Comparison of ENCODE assay signal across 21 mouse cellular contexts in genomic region chr14:61536631-61537264, GRCm38 (mm10). TPM values are rescaled to one million over a fixed set of nuclear protein-coding genes. Genes with fewer than 3 reads are reported as not detected.
DNase-seq lines count a peak whose midpoint lies in the region; ATAC-seq and TF ChIP-seq lines count a peak whose summit lies in the region.
"Had no signal": no experiment of that assay in that cellular context is flagged by ENCODE, and none has a peak within 500 bp of the region (broad histone marks: within the 10 kb centered on the region; RNA-seq: fewer than 3 reads in every experiment).

No protein-coding gene starts in this region.

- intact Hi-C loops in heart, adult 2 months (cut with DNase I): no loop called here
- intact Hi-C loops in heart, postnatal 36 days (cut with DNase I): no loop called here

- no peak for ATAC-seq in embryonic facial prominence, embryonic 11.5 days (replicated peaks; ENCODE audit: insufficient number of reproducible peaks, low FRiP score, low TSS enrichment, low read depth)
- peak; percentile 67 for ATAC-seq in megakaryocyte-erythroid progenitor cell, adult 5-6 weeks (replicated peaks; ENCODE audit: low FRiP score, low TSS enrichment, poor library complexity, severe bottlenecking)
- ATAC-seq: forebrain, embryonic 14.5 days; forebrain, embryonic 16.5 days had no signal

- no peaks in the 10 kb centered on the region for H3K36me3 ChIP-seq in embryonic facial prominence, embryonic 11.5 days (replicated peaks; ENCODE audit: control insufficient read depth, insufficient read depth, low read depth, low read length)
- H3K36me3 ChIP-seq in embryonic facial prominence, embryonic 10.5 days (replicated peaks): peaks cover 26% of the 10 kb centered on the region
- peaks cover 21% of the 10 kb centered on the region for H3K36me3 ChIP-seq in heart, adult 2 months (ENCODE audit: control insufficient read depth, insufficient read depth, low read length)
- peaks cover 23% of the 10 kb centered on the region for H3K36me3 ChIP-seq in forebrain, embryonic 10.5 days (replicated peaks)

- no peak overlapping the region for H3K27ac ChIP-seq in embryonic facial prominence, embryonic 11.5 days (replicated peaks; ENCODE audit: low read depth, low read length)
- H3K27ac ChIP-seq in embryonic facial prominence, embryonic 10.5 days (replicated peaks): no peak overlapping the region
- peak overlapping the region; percentile 52 for H3K27ac ChIP-seq in heart, adult 2 months
- H3K27ac ChIP-seq in forebrain, embryonic 10.5 days: no peak overlapping the region
- H3K27ac ChIP-seq: embryonic facial prominence, embryonic 12.5 days; forebrain, embryonic 12.5 days had no signal

- no peaks in the 10 kb centered on the region for H3K4me1 ChIP-seq in embryonic facial prominence, embryonic 11.5 days (ENCODE audit: control insufficient read depth, insufficient read depth, low read length)
- no peaks in the 10 kb centered on the region for H3K4me1 ChIP-seq in embryonic facial prominence, embryonic 10.5 days
- H3K4me1 ChIP-seq in heart, adult 2 months (ENCODE audit: control insufficient read depth, insufficient read depth, low read length): no peaks in the 10 kb centered on the region; the same call in 1 of the 2 replicates
- no peaks in the 10 kb centered on the region for H3K4me1 ChIP-seq in forebrain, embryonic 10.5 days
- H3K4me1 ChIP-seq: embryonic facial prominence, embryonic 12.5 days; forebrain, embryonic 12.5 days had no signal

- H3K27me3 ChIP-seq in embryonic facial prominence, embryonic 11.5 days (ENCODE audit: control insufficient read depth, insufficient read depth, low read length): no peaks in the 10 kb centered on the region
- H3K27me3 ChIP-seq in embryonic facial prominence, embryonic 10.5 days (replicated peaks; ENCODE audit: low read depth, poor library complexity, severe bottlenecking): no peaks in the 10 kb centered on the region
- H3K27me3 ChIP-seq in heart, adult 2 months (ENCODE audit: control insufficient read depth, insufficient read depth, low read length): no peaks in the 10 kb centered on the region
- H3K27me3 ChIP-seq in forebrain, embryonic 10.5 days (ENCODE audit: poor library complexity, severe bottlenecking): no peaks in the 10 kb centered on the region
- H3K27me3 ChIP-seq: CH12.LX; embryonic facial prominence, embryonic 12.5 days; forebrain, embryonic 12.5 days had no signal

- DNase-seq in embryonic facial prominence, embryonic 11.5 days (ENCODE audit: low spot score): peak; percentile 11
- no peak for DNase-seq in embryonic facial prominence, embryonic 10.5 days (ENCODE audit: low spot score)
- no peak for DNase-seq in heart, adult 2 months
- no peak for DNase-seq in heart, postnatal 36 days
- DNase-seq in forebrain, embryonic 10.5 days (ENCODE audit: extremely low spot score, low spot score): no peak
- DNase-seq: adrenal gland, adult 2 months; adrenal gland, postnatal 10 days; adrenal gland, postnatal 25 days; B cell, adult 2 months; cerebellum, adult 11 months; cerebellum, adult 18-20 months; cerebellum, adult 8-10 months; cerebellum, postnatal 10 days; cerebellum, postnatal 25 days had no signal

- TF ChIP-seq POLR2A in heart, adult 2 months (IDR thresholded peaks at IDR 0.05; ENCODE audit: insufficient read depth, low read depth, low read length): no peak

- no peak for TF ChIP-seq EP300 in heart, adult 2 months (IDR thresholded peaks at IDR 0.05; ENCODE audit: insufficient read depth, low read depth, low read length)

- no peak overlapping the region for H3K9ac ChIP-seq in embryonic facial prominence, embryonic 11.5 days (replicated peaks; ENCODE audit: low read length)
- H3K9ac ChIP-seq in heart, adult 2 months (ENCODE audit: low read depth, low read length): no peak overlapping the region
- H3K9ac ChIP-seq: embryonic facial prominence, embryonic 12.5 days; forebrain, embryonic 12.5 days had no signal

- no peak for TF ChIP-seq CTCF in heart, adult 2 months (IDR thresholded peaks at IDR 0.05)

- no peaks in the 10 kb centered on the region for H3K79me2 ChIP-seq in heart, adult 2 months (replicated peaks; ENCODE audit: control insufficient read depth, insufficient read depth, low read length)

- 80% methylated on average over 5 of the region's 5 CpGs for WGBS in embryonic facial prominence, embryonic 11.5 days
- 86% methylated on average over 5 of the region's 5 CpGs for WGBS in embryonic facial prominence, embryonic 10.5 days
- WGBS in heart, adult 2 months: 62% methylated on average over 5 of the region's 5 CpGs
- 91% methylated on average over 5 of the region's 5 CpGs for WGBS in forebrain, embryonic 10.5 days

- no peak overlapping the region for H3K4me2 ChIP-seq in embryonic facial prominence, embryonic 11.5 days (ENCODE audit: low read depth, low read length)
- H3K4me2 ChIP-seq: embryonic facial prominence, embryonic 12.5 days; forebrain, embryonic 12.5 days had no signal

- no peaks in the 10 kb centered on the region for H3K9me3 ChIP-seq in embryonic facial prominence, embryonic 11.5 days (replicated peaks; ENCODE audit: control insufficient read depth, low read length)
- H3K9me3 ChIP-seq in embryonic facial prominence, embryonic 10.5 days: no peaks in the 10 kb centered on the region
- H3K9me3 ChIP-seq in forebrain, embryonic 10.5 days: no peaks in the 10 kb centered on the region
- H3K9me3 ChIP-seq: embryonic facial prominence, embryonic 12.5 days; G1E had no signal

- H3K4me3 ChIP-seq in embryonic facial prominence, embryonic 11.5 days (ENCODE audit: low read depth, low read length): no peak overlapping the region
- H3K4me3 ChIP-seq in embryonic facial prominence, embryonic 10.5 days: no peak overlapping the region
- H3K4me3 ChIP-seq in heart, adult 2 months: no peak overlapping the region
- no peak overlapping the region for H3K4me3 ChIP-seq in forebrain, embryonic 10.5 days
- H3K4me3 ChIP-seq: embryonic facial prominence, embryonic 12.5 days; forebrain, embryonic 12.5 days had no signal

RNA-seq across cellular contexts. Expression of gene Spryd7, which starts 19.9 kb away (rescaled TPM):
- polyA plus RNA-seq in embryonic facial prominence, embryonic 11.5 days (2014; fragmentation: Nextera tagmentation; extraction: Ambion mirVana): 18.1 and 19.0 TPM in 2 replicates
- polyA plus RNA-seq in embryonic facial prominence, embryonic 10.5 days (2016; fragmentation: Nextera tagmentation; extraction: Ambion mirVana): 15.5 and 16.2 TPM in 2 replicates
- total RNA-seq in heart, adult 2 months (2021): 10 to 100 TPM; 50.0 to 56.8 TPM
- polyA plus RNA-seq in heart, adult 2 months (2012; rRNA removed): 16.3 and 24.2 TPM in 2 replicates
- total RNA-seq in heart, postnatal 36 days (2021): 10 to 100 TPM; 57.8 to 63.2 TPM
- 8.6 and 10.7 TPM in 2 replicates for total RNA-seq in megakaryocyte-erythroid progenitor cell, adult 5-6 weeks (2014; fragmentation: Nextera tagmentation)
- 16.1 and 24.0 TPM in 2 replicates for total RNA-seq in megakaryocyte-erythroid progenitor cell, adult 5-6 weeks (2017)
- 13.8 and 14.1 TPM in 2 replicates for polyA plus RNA-seq in forebrain, embryonic 10.5 days (2016; fragmentation: Nextera tagmentation; extraction: Ambion mirVana)
